Mouse (Mus musculus) ES-Bruce4 (cell line): ENCODE measurements at regions not wholly inside any gene's neighbourhood (a gene's known extent, or its start where the extent isn't known, plus 50 kb on each side); places are given as distances from the start of the nearest gene placed in this dataset.
A peak's percentile ranks its signal among the peaks of the same experiment; 100 is the strongest.

Source experiments
- CTCF ChIP-seq: IDR thresholded peaks from one replicate; pipeline ENCODE4 v1.8.1; 2011; ENCODE audit warnings: low read depth, low read length
- EP300 ChIP-seq: IDR thresholded peaks from 2 replicates; pipeline ENCODE4 v1.6.1; 2011; ENCODE audit warnings: low read depth, low read length; ENCODE audit not compliant: insufficient read depth
- POLR2A ChIP-seq: IDR thresholded peaks from one replicate; pipeline ENCODE4 v1.8.1; 2011; ENCODE audit warnings: low read length; ENCODE audit not compliant: insufficient read depth

- TF ChIP-seq EP300 (no peak), POLR2A (no peak), CTCF (peak; percentile 5)
Measured at GRCm38 (mm10) chr2:169383701-169384100, 203.8 kb downstream of the Gm11011 start.
